In the genomic region with DNA sequence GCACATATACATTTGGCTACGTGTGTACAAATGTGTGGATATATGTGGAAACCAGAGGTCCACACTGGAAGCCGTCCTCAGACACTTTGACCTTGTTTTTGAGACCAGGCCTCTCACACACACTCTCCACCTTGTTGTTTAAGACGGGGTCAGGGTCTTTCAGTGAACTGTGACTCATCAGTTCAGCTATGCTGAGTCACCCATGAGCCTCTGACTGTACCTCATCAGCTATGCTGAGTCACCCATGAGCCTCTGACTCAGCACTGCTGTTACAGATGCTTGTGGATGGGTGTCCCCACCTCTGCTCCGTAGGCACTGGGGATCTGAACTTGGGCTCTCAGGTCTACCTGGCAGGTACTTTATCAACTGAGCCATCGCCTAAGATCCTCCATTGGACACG, we compare ENCODE assay signal across 8 mouse cellular contexts.
A peak's percentile ranks its signal among the peaks of the same experiment; 100 is the strongest.
DNase-seq lines count a peak whose midpoint lies in the region; ATAC-seq and TF ChIP-seq lines count a peak whose summit lies in the region.

No protein-coding gene starts in this region.

- H3K4me2 ChIP-seq in hindbrain, embryonic 11.5 days (replicated peaks; ENCODE audit: low read depth, low read length), result no peak overlapping the region
- H3K4me2 ChIP-seq in hindbrain, embryonic 12.5 days (replicated peaks), result no peak overlapping the region
- H3K4me2 ChIP-seq in liver, embryonic 11.5 days, result no peak overlapping the region

- H3K79me2 ChIP-seq in C2C12 (ENCODE audit: control insufficient read depth, insufficient read depth), result peaks cover 4% of the 10 kb centered on the region

- no peak overlapping the region for H3ac ChIP-seq in C2C12 (ENCODE audit: control insufficient read depth, insufficient read length, low read depth)

- no peaks in the 10 kb centered on the region for H3K79me3 ChIP-seq in C2C12 (ENCODE audit: low read depth)

- intact Hi-C loops in left cerebral cortex, postnatal 4 days (cut with DNase I), result no loop called here

- 87% methylated on average over 6 of the region's 6 CpGs for WGBS in hindbrain, embryonic 11.5 days
- WGBS in hindbrain, embryonic 12.5 days, result 82% methylated on average over 6 of the region's 6 CpGs
- WGBS in liver, embryonic 11.5 days, result 57% methylated on average over 6 of the region's 6 CpGs

- no peak overlapping the region for H3K4me3 ChIP-seq in hindbrain, embryonic 11.5 days (ENCODE audit: low read depth, low read length)
- H3K4me3 ChIP-seq in hindbrain, embryonic 12.5 days, result no peak overlapping the region
- no peak overlapping the region for H3K4me3 ChIP-seq in C2C12 (ENCODE audit: insufficient read depth, poor library complexity, severe bottlenecking)
- H3K4me3 ChIP-seq in liver, embryonic 11.5 days (ENCODE audit: low read depth, low read length), result no peak overlapping the region

- TF ChIP-seq CTCF in C2C12 (IDR thresholded peaks at IDR 0.05; ENCODE audit: control insufficient read depth, insufficient read depth, insufficient read length), result no peak

- H3K9ac ChIP-seq in hindbrain, embryonic 11.5 days (ENCODE audit: low read depth, low read length), result no peak overlapping the region
- no peak overlapping the region for H3K9ac ChIP-seq in hindbrain, embryonic 12.5 days
- no peak overlapping the region for H3K9ac ChIP-seq in liver, embryonic 11.5 days (ENCODE audit: low read depth, low read length)

- peak; percentile 35; the same call in 1 of the 2 replicates for ATAC-seq in hindbrain, embryonic 11.5 days (ENCODE audit: low FRiP score)
- ATAC-seq in hindbrain, embryonic 12.5 days (ENCODE audit: low FRiP score), result no peak
- peak; percentile 95 for ATAC-seq in liver, embryonic 11.5 days (replicated peaks; ENCODE audit: low FRiP score)

- H3K4me1 ChIP-seq in hindbrain, embryonic 11.5 days (replicated peaks; ENCODE audit: control insufficient read depth, insufficient read depth, low read length), result no peaks in the 10 kb centered on the region
- 0 out of 2 replicates have a peak, but pooled peaks cover 2% of the 10 kb centered on the region for H3K4me1 ChIP-seq in hindbrain, embryonic 12.5 days
- H3K4me1 ChIP-seq in liver, embryonic 11.5 days (replicated peaks; ENCODE audit: control insufficient read depth, insufficient read depth, low read length), result no peaks in the 10 kb centered on the region; the same call in 1 of the 2 replicates

- no peaks in the 10 kb centered on the region for H3K36me3 ChIP-seq in hindbrain, embryonic 11.5 days (ENCODE audit: control insufficient read depth, insufficient read depth, low read length)
- no peaks in the 10 kb centered on the region for H3K36me3 ChIP-seq in hindbrain, embryonic 12.5 days
- no peaks in the 10 kb centered on the region for H3K36me3 ChIP-seq in C2C12 (ENCODE audit: control insufficient read depth, insufficient read depth)
- no peaks in the 10 kb centered on the region for H3K36me3 ChIP-seq in liver, embryonic 11.5 days (ENCODE audit: control insufficient read depth, insufficient read depth, low read length)

- H3K27ac ChIP-seq in hindbrain, embryonic 11.5 days (ENCODE audit: low read depth, low read length), result no peak overlapping the region
- H3K27ac ChIP-seq in hindbrain, embryonic 12.5 days, result no peak overlapping the region
- H3K27ac ChIP-seq in liver, embryonic 11.5 days (ENCODE audit: low read depth, low read length), result no peak overlapping the region

- no peaks in the 10 kb centered on the region for H3K27me3 ChIP-seq in hindbrain, embryonic 11.5 days (ENCODE audit: control insufficient read depth, insufficient read depth, low read length)
- H3K27me3 ChIP-seq in hindbrain, embryonic 12.5 days, result no peaks in the 10 kb centered on the region
- H3K27me3 ChIP-seq in C2C12 (ENCODE audit: control insufficient read depth, insufficient read depth, insufficient read length), result no peaks in the 10 kb centered on the region
- no peaks in the 10 kb centered on the region for H3K27me3 ChIP-seq in liver, embryonic 11.5 days (replicated peaks; ENCODE audit: control insufficient read depth, insufficient read depth, low read length)

- H3K9me3 ChIP-seq in hindbrain, embryonic 11.5 days (ENCODE audit: control insufficient read depth, low read length), result no peaks in the 10 kb centered on the region
- no peaks in the 10 kb centered on the region for H3K9me3 ChIP-seq in hindbrain, embryonic 12.5 days (replicated peaks)
- no peaks in the 10 kb centered on the region for H3K9me3 ChIP-seq in liver, embryonic 11.5 days (ENCODE audit: control insufficient read depth, low read length)

- peak; percentile 13 for DNase-seq in hindbrain, embryonic 11.5 days (ENCODE audit: low spot score)
- peak; percentile 72 for DNase-seq in adrenal gland, adult 8-10 months
- DNase-seq in liver, embryonic 11.5 days (ENCODE audit: low spot score), result peak; percentile 40
- DNase-seq in left cerebral cortex, postnatal 4 days, result no peak
- no peak for DNase-seq in layer of hippocampus, postnatal 14 days (ENCODE audit: low spot score in 2 of 2)
- DNase-seq in thymus, adult 18-20 months, result no peak

TF ChIP-seq in C2C12, 6 proteins besides CTCF, POLR2A, EP300 and RAD21:
- peak; percentile 99 for TF ChIP-seq FOSL1 (IDR thresholded peaks at IDR 0.05; ENCODE audit: insufficient read depth, low read length, poor library complexity, severe bottlenecking)
- TF ChIP-seq MAX (IDR thresholded peaks at IDR 0.05), result no peak
- peak; percentile 66 for TF ChIP-seq MYOD1 (IDR thresholded peaks at IDR 0.05; ENCODE audit: control insufficient read depth, insufficient read length, low read depth)

Comparison
In these comparisons a context has a peak if more than half of its experiments do, and no peak if none do; other contexts are left out.
1. DNase-seq: peak in hindbrain, embryonic 11.5 days (single experiment), adrenal gland, adult 8-10 months (single experiment) and liver, embryonic 11.5 days (single experiment); none in left cerebral cortex, postnatal 4 days (single experiment), layer of hippocampus, postnatal 14 days (0 of 2) and thymus, adult 18-20 months (0 of 2).